Mouse (Mus musculus) midbrain, embryonic 10.5 days (tissue): ENCODE data around the gene Kcp. TPM values are rescaled to one million over a fixed set of nuclear protein-coding genes. Genes with fewer than 3 reads are reported as not detected.

Experiments used
- DNase-seq: peaks from one replicate; pipeline ENCODE4 v3.0.0-alpha.2; 2017; ENCODE audit warnings: low spot score
- H3K27ac ChIP-seq: fragments of 300-500 bp; sonication (generic); replicated peaks from 2 replicates; pipeline ENCODE4 v1.5.1; 2016; ENCODE audit warnings: mild to moderate bottlenecking
- H3K27me3 ChIP-seq: fragments of 300-500 bp; sonication (generic); 2 replicates; pipeline ENCODE4 v1.6.1; 2016; ENCODE audit warnings: low read depth, mild to moderate bottlenecking; ENCODE audit not compliant: poor library complexity, severe bottlenecking
- H3K36me3 ChIP-seq: fragments of 300-500 bp; sonication (generic); 2 replicates; pipeline ENCODE4 v1.6.1; 2016; ENCODE audit warnings: mild to moderate bottlenecking, moderate library complexity
- H3K4me1 ChIP-seq: fragments of 300-500 bp; sonication (generic); 2 replicates; pipeline ENCODE4 v1.6.1; 2016
- H3K4me3 ChIP-seq: fragments of 300-500 bp; sonication (generic); 2 replicates; pipeline ENCODE4 v1.5.1; 2016; ENCODE audit warnings: mild to moderate bottlenecking, moderate library complexity
- H3K9me3 ChIP-seq: fragments of 300-500 bp; sonication (generic); replicated peaks from 2 replicates; pipeline ENCODE4 v1.6.1; 2016; ENCODE audit warnings: mild to moderate bottlenecking
- WGBS: fragments of 180-500 bp; shearing (Covaris S2); methylation state at CpG from one replicate; pipeline ENCODE4 v1.1.7; 2016; 5-methylcytosine and 5-hydroxymethylcytosine counted together
- polyA plus RNA-seq: library from polyadenylated mRNA; unstranded; fragments of >200 nt; fragmentation: Nextera tagmentation; extraction: Ambion mirVana; gene quantifications from 2 replicates; pipeline ENCODE4 v1.2.1, GENCODE M21; 2016

The Kcp gene
- polyA plus RNA-seq, 1 experiment from 2014 or later: 11.4 TPM

- WGBS: 51% methylated on average over 2 of the region's 2 CpGs
- Histone ChIP-seq H3K4me1 (peaks cover 49% of the 10 kb centered on the region), H3K4me3 (no peak overlapping the region), H3K9me3 (no peaks in the 10 kb centered on the region), H3K27me3 (peaks cover 82% of the 10 kb centered on the region), H3K36me3 (no peaks in the 10 kb centered on the region), H3K27ac (no peak overlapping the region)
- DNase-seq: no peak
Observed at GRCm38 (mm10) chr6:29509086-29509485, 1.3 kb upstream of the Kcp start.

- peak overlapping the region; percentile 58 for H3K4me3 ChIP-seq
- 25% methylated on average over 8 of the region's 8 CpGs for WGBS
- no peaks in the 10 kb centered on the region for H3K36me3 ChIP-seq
- DNase-seq: no peak
- peak overlapping the region; percentile 78 for H3K27ac ChIP-seq
- H3K9me3 ChIP-seq: no peaks in the 10 kb centered on the region
- peaks cover 73% of the 10 kb centered on the region for H3K27me3 ChIP-seq
- H3K4me1 ChIP-seq: peaks cover 28% of the 10 kb centered on the region
Observed at GRCm38 (mm10) chr6:29506834-29507233, 918 bp downstream of the Kcp start.

GRCm38 (mm10) chr6:29505493-29505892 lies 2.3 kb downstream of the Kcp start:
- no peak for DNase-seq
- H3K4me1 ChIP-seq: peaks cover 28% of the 10 kb centered on the region
- H3K9me3 ChIP-seq: no peaks in the 10 kb centered on the region
- no peaks in the 10 kb centered on the region for H3K36me3 ChIP-seq
- no peak overlapping the region for H3K4me3 ChIP-seq
- H3K27ac ChIP-seq: no peak overlapping the region
- peaks cover 62% of the 10 kb centered on the region for H3K27me3 ChIP-seq
- WGBS: 87% methylated on average over 5 of the region's 5 CpGs

GRCm38 (mm10) chr6:29501599-29501998 lies 6.2 kb downstream of the Kcp start:
- WGBS: 82% methylated on average over 1 of the region's 1 CpGs
- no peaks in the 10 kb centered on the region for H3K36me3 ChIP-seq
- H3K4me3 ChIP-seq: no peak overlapping the region
- peaks cover 14% of the 10 kb centered on the region for H3K4me1 ChIP-seq
- H3K27me3 ChIP-seq: peaks cover 50% of the 10 kb centered on the region
- no peaks in the 10 kb centered on the region for H3K9me3 ChIP-seq
- no peak overlapping the region for H3K27ac ChIP-seq
- DNase-seq: no peak

- Histone ChIP-seq H3K4me3 (no peak overlapping the region), H3K9me3 (no peaks in the 10 kb centered on the region), H3K4me1 (peaks cover 16% of the 10 kb centered on the region), H3K27ac (no peak overlapping the region), H3K36me3 (no peaks in the 10 kb centered on the region), H3K27me3 (peaks cover 50% of the 10 kb centered on the region)
- DNase-seq: no peak
- WGBS: 85% methylated on average over 6 of the region's 6 CpGs
Observed at GRCm38 (mm10) chr6:29500810-29501209, 6.9 kb downstream of the Kcp start.

GRCm38 (mm10) chr6:29500177-29500576 lies 7.6 kb downstream of the Kcp start:
- DNase-seq: no peak
- WGBS: 91% methylated on average over 7 of the region's 7 CpGs
- H3K27me3 ChIP-seq: peaks cover 50% of the 10 kb centered on the region
- H3K4me1 ChIP-seq: peaks cover 17% of the 10 kb centered on the region
- no peaks in the 10 kb centered on the region for H3K36me3 ChIP-seq
- H3K27ac ChIP-seq: no peak overlapping the region
- H3K9me3 ChIP-seq: no peaks in the 10 kb centered on the region
- no peak overlapping the region for H3K4me3 ChIP-seq

- DNase-seq: no peak
- WGBS: 40% methylated on average over 2 of the region's 2 CpGs
- peaks cover 63% of the 10 kb centered on the region for H3K27me3 ChIP-seq
Observed at GRCm38 (mm10) chr6:29497791-29498190, 10.0 kb downstream of the Kcp start.

GRCm38 (mm10) chr6:29496270-29496669 lies 11.5 kb downstream of the Kcp start:
- no peak for DNase-seq
- H3K4me1 ChIP-seq: peaks cover 17% of the 10 kb centered on the region
- H3K9me3 ChIP-seq: no peaks in the 10 kb centered on the region
- 10% methylated on average over 25 of the region's 25 CpGs for WGBS
- H3K36me3 ChIP-seq: no peaks in the 10 kb centered on the region
- peak overlapping the region; percentile 29 for H3K4me3 ChIP-seq
- H3K27me3 ChIP-seq: peaks cover 78% of the 10 kb centered on the region
- H3K27ac ChIP-seq: no peak overlapping the region

More at GRCm38 (mm10) chr6:29497791-29498190, 10.0 kb downstream of the Kcp start:
- Histone ChIP-seq H3K9me3 (no peaks in the 10 kb centered on the region), H3K36me3 (no peaks in the 10 kb centered on the region), H3K4me1 (peaks cover 17% of the 10 kb centered on the region), H3K27ac (no peak overlapping the region), H3K4me3 (no peak overlapping the region)

GRCm38 (mm10) chr6:29494101-29494500 lies 13.7 kb downstream of the Kcp start:
- Histone ChIP-seq H3K27ac (no peak overlapping the region), H3K9me3 (no peaks in the 10 kb centered on the region), H3K27me3 (peaks cover 91% of the 10 kb centered on the region), H3K4me3 (no peak overlapping the region), H3K4me1 (peaks cover 17% of the 10 kb centered on the region), H3K36me3 (no peaks in the 10 kb centered on the region)
- DNase-seq: no peak
- 83% methylated on average over 4 of the region's 4 CpGs for WGBS

GRCm38 (mm10) chr6:29485951-29486350 lies 21.8 kb downstream of the Kcp start:
- Histone ChIP-seq H3K4me1 (peaks cover 13% of the 10 kb centered on the region), H3K36me3 (no peaks in the 10 kb centered on the region), H3K9me3 (no peaks in the 10 kb centered on the region), H3K4me3 (no peak overlapping the region), H3K27me3 (peaks cover 50% of the 10 kb centered on the region), H3K27ac (no peak overlapping the region)
- WGBS: 48% methylated on average over 2 of the region's 2 CpGs
- no peak for DNase-seq

GRCm38 (mm10) chr6:29484716-29485559 lies 22.8 kb downstream of the Kcp start:
- Histone ChIP-seq H3K36me3 (no peaks in the 10 kb centered on the region), H3K27me3 (peaks cover 41% of the 10 kb centered on the region), H3K9me3 (no peaks in the 10 kb centered on the region), H3K4me3 (peak overlapping the region; percentile 56), H3K27ac (no peak overlapping the region; the same call in 1 of the 2 replicates), H3K4me1 (peaks cover 13% of the 10 kb centered on the region)
- 7% methylated on average over 26 of the region's 26 CpGs for WGBS
- DNase-seq: peak; percentile 91

- no peak for DNase-seq
- H3K36me3 ChIP-seq: no peaks in the 10 kb centered on the region
- no peak overlapping the region for H3K4me3 ChIP-seq
- H3K9me3 ChIP-seq: no peaks in the 10 kb centered on the region
- H3K27ac ChIP-seq: no peak overlapping the region
- H3K4me1 ChIP-seq: peaks cover 13% of the 10 kb centered on the region
- 96% methylated on average over 13 of the region's 13 CpGs for WGBS
- H3K27me3 ChIP-seq: peaks cover 47% of the 10 kb centered on the region
Observed at GRCm38 (mm10) chr6:29482691-29483090, 25.1 kb downstream of the Kcp start.

GRCm38 (mm10) chr6:29474736-29475135 lies 33.0 kb downstream of the Kcp start:
- WGBS: 48% methylated on average over 2 of the region's 2 CpGs
- Histone ChIP-seq H3K4me3 (0 out of 2 replicates have a peak overlapping the region, but pooled peaks have one; percentile 65), H3K27me3 (peaks cover 39% of the 10 kb centered on the region), H3K4me1 (peaks cover 18% of the 10 kb centered on the region), H3K9me3 (no peaks in the 10 kb centered on the region), H3K27ac (no peak overlapping the region), H3K36me3 (peaks cover 21% of the 10 kb centered on the region)
- DNase-seq: no peak
